Mouse (Mus musculus): ENCODE measurements around the gene Fkbpl.
A peak's percentile ranks its signal among the peaks of the same experiment; 100 is the strongest.

The Fkbpl gene

DNA sequence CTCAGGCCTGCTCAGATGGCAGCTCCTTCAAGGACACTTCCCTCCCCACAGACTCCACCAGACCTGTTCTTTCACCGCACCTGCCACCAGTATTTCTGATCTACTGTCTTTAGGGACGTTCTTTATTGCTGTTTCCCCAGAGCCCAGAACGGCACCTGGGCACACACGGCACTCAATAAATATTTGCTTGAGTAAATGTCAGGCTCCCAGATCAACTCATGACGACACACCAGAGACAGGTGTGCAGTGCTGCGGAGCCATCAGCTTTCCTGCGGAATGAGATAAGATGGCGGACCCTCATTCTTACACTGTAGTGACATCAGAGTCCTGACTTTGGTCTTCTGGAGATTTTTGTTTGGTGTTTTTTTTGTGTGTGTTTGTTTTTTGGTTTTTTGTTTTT is 23.6 kb upstream of the Fkbpl start:
- Histone ChIP-seq H3K4me3 (replicated peaks; ENCODE audit: low read length) (no peak overlapping the region), H3K36me3 (ENCODE audit: insufficient read depth, low read length) (peaks cover 39% of the 10 kb centered on the region), H3K9me3 (ENCODE audit: low read length) (no peaks in the 10 kb centered on the region), H3K4me1 (replicated peaks; ENCODE audit: low read depth, low read length) (peaks cover 34% of the 10 kb centered on the region), H3K27me3 (ENCODE audit: insufficient read depth, low read length) (peaks cover 4% of the 10 kb centered on the region; the same call in 1 of the 2 replicates)
- no peak for TF ChIP-seq NANOG (IDR thresholded peaks at IDR 0.05; ENCODE audit: borderline replicate concordance, low read length)
- no peak for TF ChIP-seq CTCF (conservative IDR thresholded peaks at IDR 0.05; ENCODE audit: low read length)
- no peak for TF ChIP-seq POU5F1 (IDR thresholded peaks at IDR 0.05; ENCODE audit: borderline replicate concordance, low read length)

DNA sequence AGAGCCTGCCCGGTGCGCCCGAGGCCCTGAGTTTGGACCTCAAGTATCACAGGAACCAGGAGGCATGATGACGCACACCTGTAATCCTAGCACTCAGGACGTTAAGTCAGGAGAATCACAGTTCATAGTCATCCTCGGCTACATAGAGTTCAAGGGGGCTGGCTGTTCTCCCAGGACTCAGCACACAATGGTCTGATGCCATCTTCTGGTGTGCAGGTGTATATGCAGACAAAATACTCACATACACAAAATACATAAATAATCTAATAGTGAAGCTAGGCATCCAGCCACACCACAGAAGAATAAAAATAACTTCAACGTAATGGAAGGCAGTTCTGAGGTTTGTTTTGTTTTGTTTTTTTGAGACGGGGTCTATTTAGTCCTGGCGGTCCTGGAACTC is 21.4 kb upstream of the Fkbpl start:
- no peaks in the 10 kb centered on the region for H3K9me3 ChIP-seq (ENCODE audit: low read length)
- peaks cover 50% of the 10 kb centered on the region for H3K4me1 ChIP-seq (replicated peaks; ENCODE audit: low read depth, low read length)
- peak overlapping the region; percentile 45 for H3K4me3 ChIP-seq (replicated peaks; ENCODE audit: low read length)
- peaks cover 25% of the 10 kb centered on the region for H3K36me3 ChIP-seq (ENCODE audit: insufficient read depth, low read length)
- TF ChIP-seq CTCF (conservative IDR thresholded peaks at IDR 0.05; ENCODE audit: low read length) (peak; percentile 15; the same call in 1 of the 2 replicates), NANOG (IDR thresholded peaks at IDR 0.05; ENCODE audit: borderline replicate concordance, low read length) (no peak), POU5F1 (IDR thresholded peaks at IDR 0.05; ENCODE audit: borderline replicate concordance, low read length) (no peak)
- H3K27me3 ChIP-seq (ENCODE audit: insufficient read depth, low read length), result peaks cover 16% of the 10 kb centered on the region

- Histone ChIP-seq H3K4me1 (replicated peaks; ENCODE audit: low read depth, low read length) (peaks cover 64% of the 10 kb centered on the region), H3K27me3 (ENCODE audit: insufficient read depth, low read length) (peaks cover 34% of the 10 kb centered on the region), H3K9me3 (ENCODE audit: low read length) (no peaks in the 10 kb centered on the region), H3K36me3 (ENCODE audit: insufficient read depth, low read length) (peaks cover 25% of the 10 kb centered on the region), H3K4me3 (replicated peaks; ENCODE audit: low read length) (no peak overlapping the region)
- TF ChIP-seq CTCF (conservative IDR thresholded peaks at IDR 0.05; ENCODE audit: low read length) (no peak), POU5F1 (IDR thresholded peaks at IDR 0.05; ENCODE audit: borderline replicate concordance, low read length) (no peak), NANOG (IDR thresholded peaks at IDR 0.05; ENCODE audit: borderline replicate concordance, low read length) (no peak)
Observed at GRCm38 (mm10) chr17:34624981-34625380, 19.6 kb upstream of the Fkbpl start.

GRCm38 (mm10) chr17:34626062-34626772 is 18.3 kb upstream of the Fkbpl start:
- peaks cover 46% of the 10 kb centered on the region for H3K27me3 ChIP-seq (ENCODE audit: insufficient read depth, low read length)
- no peaks in the 10 kb centered on the region for H3K9me3 ChIP-seq (ENCODE audit: low read length)
- peak overlapping the region; percentile 86 for H3K4me3 ChIP-seq (replicated peaks; ENCODE audit: low read length)

GRCm38 (mm10) chr17:34626773-34627092 is 17.8 kb upstream of the Fkbpl start:
- Histone ChIP-seq H3K27me3 (ENCODE audit: insufficient read depth, low read length) (peaks cover 52% of the 10 kb centered on the region), H3K4me3 (replicated peaks; ENCODE audit: low read length) (peak overlapping the region; percentile 86), H3K9me3 (ENCODE audit: low read length) (no peaks in the 10 kb centered on the region), H3K36me3 (ENCODE audit: insufficient read depth, low read length) (peaks cover 20% of the 10 kb centered on the region), H3K4me1 (replicated peaks; ENCODE audit: low read depth, low read length) (peaks cover 74% of the 10 kb centered on the region)
- TF ChIP-seq CTCF (conservative IDR thresholded peaks at IDR 0.05; ENCODE audit: low read length) (no peak), NANOG (IDR thresholded peaks at IDR 0.05; ENCODE audit: borderline replicate concordance, low read length) (no peak), POU5F1 (IDR thresholded peaks at IDR 0.05; ENCODE audit: borderline replicate concordance, low read length) (no peak)

More at GRCm38 (mm10) chr17:34626062-34626772, 18.3 kb upstream of the Fkbpl start:
- peaks cover 69% of the 10 kb centered on the region for H3K4me1 ChIP-seq (replicated peaks; ENCODE audit: low read depth, low read length)
- TF ChIP-seq NANOG (IDR thresholded peaks at IDR 0.05; ENCODE audit: borderline replicate concordance, low read length), result no peak
- no peak for TF ChIP-seq POU5F1 (IDR thresholded peaks at IDR 0.05; ENCODE audit: borderline replicate concordance, low read length)
- no peak for TF ChIP-seq CTCF (conservative IDR thresholded peaks at IDR 0.05; ENCODE audit: low read length)
- peaks cover 22% of the 10 kb centered on the region for H3K36me3 ChIP-seq (ENCODE audit: insufficient read depth, low read length)

- no peaks in the 10 kb centered on the region for H3K9me3 ChIP-seq (ENCODE audit: low read length)
- H3K4me1 ChIP-seq (replicated peaks; ENCODE audit: low read depth, low read length), result peaks cover 75% of the 10 kb centered on the region
- peak overlapping the region; percentile 86 for H3K4me3 ChIP-seq (replicated peaks; ENCODE audit: low read length)
- no peak for TF ChIP-seq NANOG (IDR thresholded peaks at IDR 0.05; ENCODE audit: borderline replicate concordance, low read length)
- no peak for TF ChIP-seq POU5F1 (IDR thresholded peaks at IDR 0.05; ENCODE audit: borderline replicate concordance, low read length)
- no peak for TF ChIP-seq CTCF (conservative IDR thresholded peaks at IDR 0.05; ENCODE audit: low read length)
- peaks cover 15% of the 10 kb centered on the region for H3K36me3 ChIP-seq (ENCODE audit: insufficient read depth, low read length)
- H3K27me3 ChIP-seq (ENCODE audit: insufficient read depth, low read length), result peaks cover 52% of the 10 kb centered on the region
Observed at GRCm38 (mm10) chr17:34627093-34627942, 17.2 kb upstream of the Fkbpl start.

- H3K27me3 ChIP-seq (ENCODE audit: insufficient read depth, low read length), result peaks cover 52% of the 10 kb centered on the region
- H3K36me3 ChIP-seq (ENCODE audit: insufficient read depth, low read length), result peaks cover 8% of the 10 kb centered on the region
- peak within 1 kb of the TSS; percentile 86 for H3K4me3 ChIP-seq (replicated peaks; ENCODE audit: low read length)
- H3K9me3 ChIP-seq (ENCODE audit: low read length), result no peaks in the 10 kb centered on the region
- no peak for TF ChIP-seq POU5F1 (IDR thresholded peaks at IDR 0.05; ENCODE audit: borderline replicate concordance, low read length)
- TF ChIP-seq NANOG (IDR thresholded peaks at IDR 0.05; ENCODE audit: borderline replicate concordance, low read length), result no peak
- no peak for TF ChIP-seq CTCF (conservative IDR thresholded peaks at IDR 0.05; ENCODE audit: low read length)
- peaks cover 74% of the 10 kb centered on the region for H3K4me1 ChIP-seq (replicated peaks; ENCODE audit: low read depth, low read length)
Observed at GRCm38 (mm10) chr17:34627943-34628643, 16.5 kb upstream of the Fkbpl start, which contains the start of gene Ppt2. TSS of gene Ppt2 (minus strand) at chr17:34628510.

DNA sequence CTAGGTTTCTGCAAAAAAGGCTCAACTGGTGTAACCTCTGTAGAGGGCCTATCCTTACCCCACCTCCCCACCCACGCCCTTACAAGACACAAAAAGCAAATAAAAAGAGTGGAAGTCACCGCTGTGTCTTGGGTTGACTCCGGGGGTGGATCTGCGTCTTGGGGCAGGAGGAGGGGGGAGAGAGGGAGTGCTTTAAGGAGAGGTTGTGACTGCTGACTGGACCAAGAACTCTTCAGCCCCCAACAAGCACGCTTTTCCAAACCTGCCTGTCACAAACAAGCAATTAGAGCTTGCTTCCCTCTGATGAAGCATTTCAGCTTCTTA is 16.0 kb upstream of the Fkbpl start:
- Histone ChIP-seq H3K27me3 (ENCODE audit: insufficient read depth, low read length) (peaks cover 52% of the 10 kb centered on the region), H3K36me3 (ENCODE audit: insufficient read depth, low read length) (peaks cover 8% of the 10 kb centered on the region; the same call in 1 of the 2 replicates), H3K4me1 (replicated peaks; ENCODE audit: low read depth, low read length) (peaks cover 76% of the 10 kb centered on the region), H3K9me3 (ENCODE audit: low read length) (no peaks in the 10 kb centered on the region), H3K4me3 (replicated peaks; ENCODE audit: low read length) (peak overlapping the region; percentile 86)
- TF ChIP-seq NANOG (IDR thresholded peaks at IDR 0.05; ENCODE audit: borderline replicate concordance, low read length) (no peak), POU5F1 (IDR thresholded peaks at IDR 0.05; ENCODE audit: borderline replicate concordance, low read length) (no peak), CTCF (conservative IDR thresholded peaks at IDR 0.05; ENCODE audit: low read length) (no peak)

Measured in E14TG2a.4 (cell line).